Mouse (Mus musculus) MEL (cell line): ENCODE measurements around the gene Cyp3a11. TPM values are rescaled to one million over a fixed set of nuclear protein-coding genes. Genes with fewer than 3 reads are reported as not detected.
"Not testable (repeated sequence)": the region's sequence is repeated elsewhere in the genome, so short reads cannot be mapped to it uniquely, and the experiment has no call there.

ENCODE experiments used
- DNase-seq: peaks from one replicate; pipeline ENCODE4 v3.0.0; 2011; ENCODE audit warnings: low read depth, low spot score
- H3K27ac ChIP-seq: 2 replicates; pipeline ENCODE4 v1.5.1; 2012; ENCODE audit warnings: low read depth, mild to moderate bottlenecking, control low read depth, low read length, moderate library complexity; ENCODE audit not compliant: control insufficient read depth
- H3K27me3 ChIP-seq, 2 experiments: fragments of 150-350 bp in 1 of 2; sonication (generic) in 1 of 2; 2 replicates each; pipeline ENCODE4 v1.6.1; 2012; ENCODE audit warnings: low read length in 2 of 2, mild to moderate bottlenecking in 2 of 2, improper control_type of control experiment in 1 of 2, moderate library complexity in 1 of 2; ENCODE audit not compliant: insufficient read depth in 2 of 2, control insufficient read depth in 1 of 2
- H3K36me3 ChIP-seq, 2 experiments: 2 replicates each; pipeline ENCODE4 v1.6.1; 2012 to 2014; ENCODE audit warnings: low read length in 2 of 2, improper control_type of control experiment in 1 of 2, inconsistent platforms in 1 of 2, mild to moderate bottlenecking in 1 of 2; ENCODE audit not compliant: insufficient read depth in 2 of 2, control insufficient read depth in 1 of 2
- H3K4me1 ChIP-seq, 2 experiments: fragments of 150-350 bp in 1 of 2; sonication (generic) in 1 of 2; 2 replicates each; pipeline ENCODE4 v1.6.1; 2012; ENCODE audit warnings: low read length in 2 of 2, improper control_type of control experiment in 1 of 2, mild to moderate bottlenecking in 1 of 2; ENCODE audit not compliant: insufficient read depth in 2 of 2, control insufficient read depth in 1 of 2
- H3K4me3 ChIP-seq, 2 experiments: fragments of 150-350 bp in 1 of 2; sonication (generic) in 1 of 2; 2 replicates each; pipeline ENCODE4 v1.5.1; 2012; ENCODE audit warnings: low read depth in 2 of 2, low read length in 2 of 2, mild to moderate bottlenecking in 2 of 2, moderate library complexity in 2 of 2, control low read depth in 1 of 2, improper control_type of control experiment in 1 of 2; ENCODE audit not compliant: control insufficient read depth in 1 of 2, insufficient read depth in 1 of 2
- H3K79me2 ChIP-seq: 2 replicates; pipeline ENCODE4 v1.6.1; 2012; ENCODE audit warnings: mild to moderate bottlenecking, low read length, moderate library complexity; ENCODE audit not compliant: control insufficient read depth, poor library complexity, insufficient read depth
- H3K9ac ChIP-seq: 2 replicates; pipeline ENCODE4 v1.6.1; 2012; ENCODE audit warnings: low read depth, mild to moderate bottlenecking, control low read depth, low read length, moderate library complexity; ENCODE audit not compliant: control insufficient read depth, poor library complexity, severe bottlenecking
- H3K9me3 ChIP-seq: fragments of 150-350 bp; sonication (generic); replicated peaks from 2 replicates; pipeline ENCODE4 v1.6.1; 2012; ENCODE audit warnings: mild to moderate bottlenecking, low read length, improper control_type of control experiment, moderate library complexity; ENCODE audit not compliant: insufficient read depth
- BHLHE40 ChIP-seq: IDR thresholded peaks from 2 replicates; pipeline ENCODE4 v1.6.1; 2012; ENCODE audit warnings: low read depth, mild to moderate bottlenecking, inconsistent platforms, low read length, improper control_type of control experiment, borderline replicate concordance
- CHD1 ChIP-seq: IDR thresholded peaks from 2 replicates; pipeline ENCODE4 v1.6.1; 2012; ENCODE audit warnings: low read depth, mild to moderate bottlenecking, inconsistent platforms, low read length, improper control_type of control experiment
- CHD2 ChIP-seq: IDR thresholded peaks from 2 replicates; pipeline ENCODE4 v1.6.1; 2011; ENCODE audit warnings: low read length, improper control_type of control experiment
- E2F4 ChIP-seq: IDR thresholded peaks from 2 replicates; pipeline ENCODE4 v1.6.1; 2011; ENCODE audit warnings: low read depth, low read length, improper control_type of control experiment, borderline replicate concordance
- ELF1 ChIP-seq: IDR thresholded peaks from 2 replicates; pipeline ENCODE4 v1.6.1; 2014; ENCODE audit warnings: low read depth, mild to moderate bottlenecking, inconsistent platforms, low read length, improper control_type of control experiment, moderate library complexity
- ETS1 ChIP-seq: IDR thresholded peaks from 2 replicates; pipeline ENCODE4 v1.6.1; 2012; ENCODE audit warnings: low read depth, mild to moderate bottlenecking, inconsistent platforms, low read length, improper control_type of control experiment, moderate library complexity
- GATA1 ChIP-seq: IDR thresholded peaks from 2 replicates; pipeline ENCODE4 v1.6.1; 2011; ENCODE audit warnings: low read depth, low read length, improper control_type of control experiment
- HCFC1 ChIP-seq: IDR thresholded peaks from 2 replicates; pipeline ENCODE4 v1.6.1; 2012; ENCODE audit warnings: low read depth, mild to moderate bottlenecking, inconsistent platforms, low read length, improper control_type of control experiment, moderate library complexity
- JUND ChIP-seq: IDR thresholded peaks from 2 replicates; pipeline ENCODE4 v1.6.1; 2011; ENCODE audit warnings: low read depth, mild to moderate bottlenecking, improper control_type of control experiment, low read length
- KAT2A ChIP-seq: conservative IDR thresholded peaks from 2 replicates; pipeline ENCODE4 v1.6.1; 2012; ENCODE audit warnings: low read depth, low read length, improper control_type of control experiment, inconsistent platforms
- MAFK ChIP-seq: IDR thresholded peaks from 2 replicates; pipeline ENCODE4 v1.6.1; 2011; ENCODE audit warnings: low read depth, mild to moderate bottlenecking, low read length, improper control_type of control experiment, borderline replicate concordance
- MAX ChIP-seq: IDR thresholded peaks from 2 replicates; pipeline ENCODE4 v1.6.1; 2011; ENCODE audit warnings: low read length, improper control_type of control experiment
- MEF2A ChIP-seq: IDR thresholded peaks from 2 replicates; pipeline ENCODE4 v1.6.1; 2014; ENCODE audit warnings: low read depth, mild to moderate bottlenecking, inconsistent platforms, low read length, improper control_type of control experiment; ENCODE audit not compliant: poor library complexity, insufficient replicate concordance, severe bottlenecking; ENCODE audit errors: extremely low read depth
- MYC ChIP-seq: IDR thresholded peaks from 2 replicates; pipeline ENCODE4 v1.6.1; 2011; ENCODE audit warnings: low read depth, mild to moderate bottlenecking, low read length, improper control_type of control experiment, moderate library complexity
- NRF1 ChIP-seq: IDR thresholded peaks from 2 replicates; pipeline ENCODE4 v1.6.1; 2014; ENCODE audit warnings: low read depth, mild to moderate bottlenecking, inconsistent platforms, low read length, improper control_type of control experiment, moderate library complexity; ENCODE audit not compliant: poor library complexity, insufficient read depth, severe bottlenecking
- POLR2A ChIP-seq, 2 experiments: IDR thresholded peaks; 2 replicates each; pipeline ENCODE4 v1.6.1; 2011 to 2012; ENCODE audit warnings: low read length in 2 of 2, mild to moderate bottlenecking in 2 of 2, control low read depth in 1 of 2, improper control_type of control experiment in 1 of 2, low read depth in 1 of 2, moderate library complexity in 1 of 2; ENCODE audit not compliant: control insufficient read depth in 1 of 2, insufficient read depth in 1 of 2, poor library complexity in 1 of 2
- POLR2AphosphoS2 ChIP-seq: IDR thresholded peaks from 2 replicates; pipeline ENCODE4 v1.6.1; 2011; ENCODE audit warnings: low read length, improper control_type of control experiment
- POLR2AphosphoS5 ChIP-seq: IDR thresholded peaks from 2 replicates; pipeline ENCODE4 v1.6.1; 2012; ENCODE audit warnings: low read depth, borderline replicate concordance, mild to moderate bottlenecking, inconsistent platforms, low read length, moderate library complexity, mixed read lengths
- RCOR1 ChIP-seq: IDR thresholded peaks from 2 replicates; pipeline ENCODE4 v1.6.1; 2012; ENCODE audit warnings: low read depth, mild to moderate bottlenecking, inconsistent platforms, low read length, improper control_type of control experiment
- SIN3A ChIP-seq: IDR thresholded peaks from 2 replicates; pipeline ENCODE4 v1.6.1; 2012; ENCODE audit warnings: low read length, improper control_type of control experiment, inconsistent platforms
- TAL1 ChIP-seq: IDR thresholded peaks from 2 replicates; pipeline ENCODE4 v1.6.1; 2012; ENCODE audit warnings: mild to moderate bottlenecking, inconsistent platforms, low read length, moderate library complexity, mixed read lengths
- UBTF ChIP-seq: IDR thresholded peaks from 2 replicates; pipeline ENCODE4 v1.6.1; 2012; ENCODE audit warnings: low read depth, mild to moderate bottlenecking, inconsistent platforms, low read length, improper control_type of control experiment, moderate library complexity, borderline replicate concordance; ENCODE audit not compliant: insufficient read depth
- USF1 ChIP-seq: IDR thresholded peaks from 2 replicates; pipeline ENCODE4 v1.6.1; 2014; ENCODE audit warnings: low read depth, mild to moderate bottlenecking, inconsistent platforms, low read length, improper control_type of control experiment, moderate library complexity
- ZKSCAN1 ChIP-seq: IDR thresholded peaks from 2 replicates; pipeline ENCODE4 v1.6.1; 2012; ENCODE audit warnings: low read depth, mild to moderate bottlenecking, inconsistent platforms, low read length, improper control_type of control experiment, moderate library complexity
- polyA plus RNA-seq, 2 experiments: library from polyadenylated mRNA; stranded (reverse) in 1 of 2; unstranded in 1 of 2; fragments of >175 nt in 1 of 2; fragments of >200 nt in 1 of 2; gene quantifications; 2 replicates each; pipeline versions ENCODE4 v1.2.1 to v1.2.4; 2012; ENCODE audit warnings: low replicate concordance in 2 of 2, low read depth in 1 of 2; ENCODE audit not compliant: insufficient read length in 2 of 2, insufficient read depth in 1 of 2, missing spikeins in 1 of 2
- total RNA-seq: library from RNA; depleted of rRNA; stranded (reverse); fragments of 300-350 nt; gene quantifications from 2 replicates; pipeline ENCODE4 v1.2.3, GENCODE M21; 2012

Gene Cyp3a11
- total and polyA plus RNA-seq, 3 experiments = not detected

DNA sequence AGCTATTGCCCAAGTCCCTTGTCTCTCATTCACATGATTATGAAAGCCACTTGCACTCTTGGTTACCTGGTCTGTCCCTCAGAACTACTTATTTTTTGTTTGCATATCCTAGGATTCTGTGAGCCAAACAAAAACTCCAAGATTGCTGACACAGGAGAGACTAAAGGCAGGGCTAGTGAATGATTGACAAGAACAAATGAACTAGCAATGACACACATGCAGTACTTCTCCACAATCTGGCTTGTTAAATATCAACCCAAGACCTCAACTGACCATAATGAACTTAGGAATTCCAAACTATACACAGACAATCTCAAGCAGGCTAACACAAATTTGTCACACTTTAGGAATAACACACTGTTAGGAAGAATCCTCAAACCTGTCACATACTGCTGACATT is 32.0 kb upstream of the Cyp3a11 start:
- no peak overlapping the region for H3K9ac ChIP-seq
- H3K9me3 ChIP-seq = no peaks in the 10 kb centered on the region
- no peaks in the 10 kb centered on the region for H3K79me2 ChIP-seq
- no peak overlapping the region for H3K27ac ChIP-seq
- H3K4me3 ChIP-seq = no peak overlapping the region
- no peaks in the 10 kb centered on the region for H3K4me1 ChIP-seq
- no peak for TF ChIP-seq MAFK
- TF ChIP-seq GATA1 = no peak
- TF ChIP-seq POLR2AphosphoS5 = no peak
- no peak for TF ChIP-seq JUND
- no peak for TF ChIP-seq ETS1
- TF ChIP-seq BHLHE40 = no peak
- no peak for TF ChIP-seq E2F4
- TF ChIP-seq POLR2A (IDR thresholded peaks at IDR 0.05; ENCODE audit: control insufficient read depth in 1 of 2, insufficient read depth in 1 of 2, low read depth in 1 of 2, low read length in 2 of 2, poor library complexity in 1 of 2) = no peak
- TF ChIP-seq CHD1 = no peak
- TF ChIP-seq KAT2A = no peak
- no peak for TF ChIP-seq NRF1
- no peak for TF ChIP-seq USF1
- TF ChIP-seq HCFC1 = no peak
- TF ChIP-seq CHD2 = no peak
- TF ChIP-seq ELF1 = no peak
- no peak for TF ChIP-seq MAX
- TF ChIP-seq POLR2AphosphoS2 = no peak
- DNase-seq = no peak
- H3K27me3 ChIP-seq = no peaks in the 10 kb centered on the region
- no peaks in the 10 kb centered on the region for H3K36me3 ChIP-seq

GRCm38 (mm10) chr5:145906937-145907336 is 27.2 kb upstream of the Cyp3a11 start:
- not testable (repeated sequence) for H3K9me3 ChIP-seq, H3K27me3 ChIP-seq, H3K27ac ChIP-seq, DNase-seq, H3K4me1 ChIP-seq, H3K4me3 ChIP-seq, H3K9ac ChIP-seq, H3K79me2 ChIP-seq, H3K36me3 ChIP-seq

- TF ChIP-seq SIN3A (no peak), UBTF (no peak), MEF2A (no peak), BHLHE40 (no peak), MYC (no peak), MAFK (no peak), RCOR1 (no peak), TAL1 (no peak), KAT2A (no peak), ELF1 (no peak), ZKSCAN1 (no peak), CHD1 (no peak)
Measured at GRCm38 (mm10) chr5:145904535-145904934, 24.8 kb upstream of the Cyp3a11 start.

More at GRCm38 (mm10) chr5:145904535-145904934, 24.8 kb upstream of the Cyp3a11 start:
- H3K27ac ChIP-seq = no peak overlapping the region
- no peaks in the 10 kb centered on the region for H3K79me2 ChIP-seq
- no peak overlapping the region for H3K4me3 ChIP-seq
- no peak overlapping the region for H3K9ac ChIP-seq
- no peaks in the 10 kb centered on the region for H3K36me3 ChIP-seq
- no peaks in the 10 kb centered on the region for H3K27me3 ChIP-seq
- no peak for DNase-seq
- no peaks in the 10 kb centered on the region for H3K9me3 ChIP-seq
- no peaks in the 10 kb centered on the region for H3K4me1 ChIP-seq
